Mouse (Mus musculus) limb, embryonic 11.5 days (tissue): ENCODE data around the gene Ugdh. TPM values are rescaled to one million over a fixed set of nuclear protein-coding genes. Genes with fewer than 3 reads are reported as not detected.

Source experiments
- ATAC-seq: fragments of 200-750 bp; cut with Nextera tagmentation; 2 replicates; pipeline ENCODE4 v1.8.0; 2017; ENCODE audit warnings: low read depth; ENCODE audit not compliant: insufficient number of reproducible peaks, low FRiP score, low TSS enrichment
- DNase-seq: peaks from one replicate; pipeline ENCODE4 v3.0.0-alpha.2; 2015; ENCODE audit warnings: low spot score
- H3K27ac ChIP-seq: fragments of 300-500 bp; sonication (generic); replicated peaks from 2 replicates; pipeline ENCODE4 v1.5.1; 2014; ENCODE audit warnings: low read depth, mild to moderate bottlenecking, low read length
- H3K27me3 ChIP-seq: fragments of 300-500 bp; sonication (generic); 2 replicates; pipeline ENCODE4 v1.6.1; 2014; ENCODE audit warnings: mild to moderate bottlenecking, low read length, mixed read lengths; ENCODE audit not compliant: control insufficient read depth, insufficient read depth
- H3K36me3 ChIP-seq: fragments of 300-500 bp; sonication (generic); 2 replicates; pipeline ENCODE4 v1.6.1; 2014; ENCODE audit warnings: mild to moderate bottlenecking, low read length, moderate library complexity, mixed read lengths; ENCODE audit not compliant: control insufficient read depth, insufficient read depth
- H3K4me1 ChIP-seq: fragments of 300-500 bp; sonication (generic); 2 replicates; pipeline ENCODE4 v1.6.1; 2014; ENCODE audit warnings: low read length, mixed read lengths; ENCODE audit not compliant: control insufficient read depth, insufficient read depth
- H3K4me2 ChIP-seq: fragments of 300-500 bp; sonication (generic); 2 replicates; pipeline ENCODE4 v1.6.1; 2014; ENCODE audit warnings: low read depth, mild to moderate bottlenecking, moderate library complexity; ENCODE audit not compliant: severe bottlenecking
- H3K4me3 ChIP-seq: fragments of 300-500 bp; sonication (generic); 2 replicates; pipeline ENCODE4 v1.5.1; 2014; ENCODE audit warnings: low read depth, low read length
- H3K9ac ChIP-seq: fragments of 300-500 bp; sonication (generic); 2 replicates; pipeline ENCODE4 v1.6.1; 2014; ENCODE audit warnings: mild to moderate bottlenecking, low read length
- H3K9me3 ChIP-seq: fragments of 300-500 bp; sonication (generic); 2 replicates; pipeline ENCODE4 v1.6.1; 2016; ENCODE audit warnings: low read length; ENCODE audit not compliant: control insufficient read depth
- WGBS: fragments of 180-500 bp; shearing (Covaris S2); extraction: QIAGEN DNeasy Blood & Tissue Kit; methylation state at CpG from one replicate; pipeline ENCODE4 v1.1.7; 2014; 5-methylcytosine and 5-hydroxymethylcytosine counted together
- polyA plus RNA-seq: library from polyadenylated mRNA; unstranded; fragments of >200 nt; fragmentation: Nextera tagmentation; extraction: Ambion mirVana; gene quantifications from 2 replicates; pipeline ENCODE4 v1.2.1, GENCODE M21; 2014

Ugdh gene
- polyA plus RNA-seq, 1 experiment from 2014 or later: 100 TPM

- Histone ChIP-seq H3K36me3 (no peaks in the 10 kb centered on the region), H3K4me2 (no peak overlapping the region), H3K9ac (no peak overlapping the region), H3K27me3 (no peaks in the 10 kb centered on the region), H3K4me1 (no peaks in the 10 kb centered on the region; the same call in 1 of the 2 replicates), H3K4me3 (no peak overlapping the region), H3K27ac (no peak overlapping the region), H3K9me3 (no peaks in the 10 kb centered on the region)
- WGBS: 80% methylated on average over 2 of the region's 2 CpGs
- DNase-seq: no peak
- ATAC-seq: no peak
Observed at GRCm38 (mm10) chr5:65446756-65447155, 11.0 kb upstream of the Ugdh start.

GRCm38 (mm10) chr5:65444981-65445380 is 9.2 kb upstream of the Ugdh start:
- no peaks in the 10 kb centered on the region for H3K27me3 ChIP-seq
- no peak overlapping the region for H3K4me3 ChIP-seq
- no peak overlapping the region for H3K27ac ChIP-seq
- no peaks in the 10 kb centered on the region for H3K36me3 ChIP-seq
- H3K9ac ChIP-seq: no peak overlapping the region
- WGBS: 82% methylated on average over 2 of the region's 6 CpGs
- H3K4me2 ChIP-seq: no peak overlapping the region
- DNase-seq (no peak), ATAC-seq (no peak)
- H3K4me1 ChIP-seq: no peaks in the 10 kb centered on the region; the same call in 1 of the 2 replicates
- H3K9me3 ChIP-seq: no peaks in the 10 kb centered on the region

- no peaks in the 10 kb centered on the region for H3K36me3 ChIP-seq
- H3K4me1 ChIP-seq: 0 out of 2 replicates have a peak, but pooled peaks cover 2% of the 10 kb centered on the region
- H3K9me3 ChIP-seq: no peaks in the 10 kb centered on the region
- no peaks in the 10 kb centered on the region for H3K27me3 ChIP-seq
- H3K27ac ChIP-seq: no peak overlapping the region
- ATAC-seq: no peak
- H3K9ac ChIP-seq: no peak overlapping the region
- DNase-seq: no peak
- H3K4me3 ChIP-seq: no peak overlapping the region
- H3K4me2 ChIP-seq: no peak overlapping the region
Observed at GRCm38 (mm10) chr5:65438041-65438440, 2.3 kb upstream of the Ugdh start.

DNA sequence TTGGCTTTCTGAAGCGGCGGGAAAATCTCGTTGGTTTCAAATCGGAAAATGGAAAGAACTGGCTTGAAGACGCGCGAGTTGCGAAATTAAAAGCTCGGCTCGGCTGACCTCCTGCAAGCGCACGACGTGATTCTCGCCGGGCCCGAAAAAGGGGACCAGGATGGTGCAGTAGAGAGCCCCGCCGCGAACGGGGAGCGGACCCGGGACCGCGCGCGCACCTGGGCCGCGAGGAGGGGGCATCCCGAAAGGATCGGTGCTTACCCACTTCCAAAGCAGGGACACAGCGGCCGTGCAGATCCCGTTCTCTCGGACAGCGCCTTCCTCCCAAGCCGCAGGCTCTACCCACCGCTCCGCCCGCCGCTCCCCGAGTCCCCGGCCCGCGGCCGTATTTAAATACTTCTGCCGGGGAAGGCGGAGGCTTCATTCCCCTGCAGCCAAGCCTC is 365 bp downstream of the Ugdh start:
- Histone ChIP-seq H3K4me1 (0 out of 2 replicates have a peak, but pooled peaks cover 2% of the 10 kb centered on the region), H3K27me3 (no peaks in the 10 kb centered on the region), H3K9ac (peak overlapping the region; percentile 80), H3K4me2 (peak overlapping the region; percentile 60), H3K27ac (peak overlapping the region; percentile 16), H3K4me3 (peak overlapping the region; percentile 81), H3K36me3 (no peaks in the 10 kb centered on the region), H3K9me3 (no peaks in the 10 kb centered on the region)
- no peak for ATAC-seq
- WGBS: under 1% methylated on average over 47 of the region's 47 CpGs
- no peak for DNase-seq

DNA sequence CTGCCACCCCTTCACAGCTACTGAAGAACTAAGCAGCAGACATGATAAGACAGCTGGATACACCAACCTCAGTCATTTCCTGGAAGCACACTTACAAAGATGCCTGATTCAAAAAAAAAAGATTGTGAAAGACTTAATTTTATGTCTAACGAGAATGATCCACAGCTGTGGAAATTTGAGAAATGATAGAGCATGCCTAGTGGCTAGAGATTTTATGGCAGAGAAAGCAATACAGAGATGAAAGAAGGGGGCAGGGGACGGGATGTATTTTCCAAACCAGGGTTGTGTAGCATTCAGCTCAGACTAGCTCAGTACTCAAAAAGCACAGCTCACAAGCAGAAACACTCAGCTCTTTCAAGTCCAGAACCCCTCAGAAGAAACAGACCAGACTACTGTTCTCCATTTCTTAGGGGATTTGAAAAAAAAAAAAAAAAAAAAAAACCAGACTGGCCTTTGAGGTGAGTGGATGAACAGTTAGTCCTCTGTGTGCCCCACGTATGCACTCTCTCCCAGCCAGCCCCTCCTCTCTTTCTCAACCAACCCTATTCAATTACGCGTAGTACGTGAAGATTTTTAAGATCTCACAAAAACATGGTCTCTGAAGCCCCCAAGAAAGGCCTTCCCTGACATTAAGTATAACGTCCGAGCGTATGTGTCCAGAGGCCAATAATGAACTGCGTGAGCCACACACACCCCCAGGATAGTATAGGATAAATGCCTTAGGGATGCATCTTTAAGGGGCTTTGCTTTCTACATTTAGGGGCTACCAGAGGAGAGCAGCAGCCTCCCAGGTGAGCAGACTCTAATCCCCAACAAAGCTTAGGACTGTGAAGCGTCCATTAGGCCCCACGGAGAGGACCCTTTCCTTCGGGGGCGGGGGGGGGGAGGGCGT is 1.0 kb downstream of the Ugdh start:
- ATAC-seq (no peak; the same call in 1 of the 2 replicates), DNase-seq (no peak)
- Histone ChIP-seq H3K9ac (peak overlapping the region; percentile 80), H3K9me3 (no peaks in the 10 kb centered on the region), H3K36me3 (no peaks in the 10 kb centered on the region), H3K27ac (peak overlapping the region; percentile 16), H3K4me1 (0 out of 2 replicates have a peak, but pooled peaks cover 2% of the 10 kb centered on the region), H3K4me2 (peak overlapping the region; percentile 60), H3K4me3 (peak overlapping the region; percentile 81), H3K27me3 (no peaks in the 10 kb centered on the region)
- WGBS: 6% methylated on average over 14 of the region's 15 CpGs

DNA sequence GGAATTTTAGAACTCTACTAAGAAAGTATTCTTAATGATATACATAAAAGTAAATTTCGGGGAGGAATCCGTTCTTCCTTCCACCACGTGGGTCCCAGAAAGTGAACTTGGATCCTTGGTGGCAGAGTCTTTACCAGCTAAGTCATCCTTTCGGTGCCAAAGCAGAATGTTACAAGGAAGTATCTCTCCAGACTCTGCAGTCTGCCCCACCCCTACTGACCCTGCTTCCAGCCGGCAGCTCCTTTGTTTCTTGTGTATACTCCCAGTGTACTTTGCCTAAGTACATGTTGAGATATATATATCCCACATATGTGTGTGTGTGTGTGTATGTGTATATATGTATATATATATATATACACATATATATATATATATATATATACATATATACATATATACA is 6.3 kb downstream of the Ugdh start:
- Histone ChIP-seq H3K4me1 (0 out of 2 replicates have a peak, but pooled peaks cover 2% of the 10 kb centered on the region), H3K27me3 (no peaks in the 10 kb centered on the region), H3K9me3 (no peaks in the 10 kb centered on the region), H3K9ac (no peak overlapping the region), H3K4me3 (no peak overlapping the region), H3K4me2 (no peak overlapping the region), H3K27ac (no peak overlapping the region), H3K36me3 (no peaks in the 10 kb centered on the region)
- WGBS: 87% methylated on average over 5 of the region's 5 CpGs
- no peak for DNase-seq
- ATAC-seq: no peak

GRCm38 (mm10) chr5:65428321-65428720 is 7.4 kb downstream of the Ugdh start:
- ATAC-seq (no peak), DNase-seq (no peak)
- H3K9me3 ChIP-seq: no peaks in the 10 kb centered on the region
- H3K36me3 ChIP-seq: peaks cover 2% of the 10 kb centered on the region; the same call in 1 of the 2 replicates
- no peaks in the 10 kb centered on the region for H3K4me1 ChIP-seq
- 54% methylated on average over 4 of the region's 4 CpGs for WGBS
- no peak overlapping the region for H3K4me2 ChIP-seq
- H3K4me3 ChIP-seq: no peak overlapping the region
- H3K27ac ChIP-seq: no peak overlapping the region
- no peak overlapping the region for H3K9ac ChIP-seq
- H3K27me3 ChIP-seq: no peaks in the 10 kb centered on the region

DNA sequence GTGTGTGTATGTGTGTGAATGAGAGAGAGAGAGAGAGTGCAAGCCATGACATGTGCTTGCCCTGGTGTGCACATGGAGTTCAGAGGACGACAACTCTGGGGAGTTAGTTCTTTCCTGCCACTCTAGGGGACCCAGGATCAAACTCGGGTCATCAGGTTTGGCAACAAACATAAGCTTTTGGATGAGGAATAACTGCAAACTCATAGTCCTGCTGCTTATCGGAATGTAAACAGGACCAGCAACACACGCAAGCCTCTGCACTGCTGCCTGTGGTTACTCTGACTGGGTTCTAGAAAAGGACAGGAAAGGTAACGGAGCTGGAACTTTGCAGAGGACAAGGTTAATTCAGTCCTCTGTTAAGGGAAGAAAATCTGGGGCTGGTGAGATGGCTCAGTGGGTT is 10.5 kb downstream of the Ugdh start:
- Histone ChIP-seq H3K27ac (no peak overlapping the region), H3K4me2 (no peak overlapping the region), H3K27me3 (no peaks in the 10 kb centered on the region), H3K36me3 (peaks cover 8% of the 10 kb centered on the region; the same call in 1 of the 2 replicates), H3K4me3 (no peak overlapping the region), H3K9ac (no peak overlapping the region), H3K4me1 (no peaks in the 10 kb centered on the region), H3K9me3 (no peaks in the 10 kb centered on the region)
- 88% methylated on average over 5 of the region's 5 CpGs for WGBS
- ATAC-seq (no peak), DNase-seq (no peak)
